Mouse (Mus musculus): ENCODE results near the gene Gm14569.

Gene Gm14569

DNA sequence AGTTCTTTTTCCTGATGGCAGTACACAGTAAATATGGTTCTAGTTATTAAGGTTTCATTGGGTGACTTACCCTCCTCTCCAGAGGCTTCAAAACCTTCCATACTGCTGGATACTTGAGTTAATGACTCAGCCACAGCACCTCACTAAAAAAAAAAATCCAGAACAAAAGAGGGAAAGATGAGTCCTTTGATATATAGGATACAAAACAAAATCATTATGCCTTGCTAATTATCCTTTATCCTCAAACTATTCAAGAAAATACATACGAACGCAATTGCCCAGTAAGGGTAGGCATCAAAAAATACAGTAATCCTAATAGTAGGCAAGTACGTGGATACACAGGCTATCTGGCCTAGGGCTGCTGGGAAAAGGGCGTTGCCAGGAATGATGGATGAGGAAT, at the start of gene Gm14569:
Gene Gm14569 (minus strand): TSS at position 101 of the 400 bp plus-strand sequence.
- DNase-seq, result no peak

DNA sequence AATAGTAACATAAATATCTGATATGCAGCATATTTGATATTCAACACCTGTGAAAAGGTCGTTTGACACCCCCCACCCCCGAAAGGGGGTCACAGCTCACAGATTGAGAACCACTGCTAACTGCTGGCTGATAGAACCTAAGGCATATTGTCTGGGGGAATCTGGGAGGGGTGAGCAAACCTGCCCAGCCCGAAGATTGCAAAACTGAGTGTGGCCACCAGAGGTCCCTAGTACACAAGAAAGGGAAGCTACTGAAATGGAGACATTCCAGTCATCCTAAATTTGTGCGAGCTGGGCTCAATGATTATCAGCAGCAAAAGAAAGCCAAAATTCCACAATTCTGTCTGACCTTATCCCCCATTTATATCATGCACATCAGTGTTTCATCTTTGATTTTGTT, 42.9 kb upstream of the Gm14569 start:
- DNase-seq, result peak; percentile 54 to 61

DNA sequence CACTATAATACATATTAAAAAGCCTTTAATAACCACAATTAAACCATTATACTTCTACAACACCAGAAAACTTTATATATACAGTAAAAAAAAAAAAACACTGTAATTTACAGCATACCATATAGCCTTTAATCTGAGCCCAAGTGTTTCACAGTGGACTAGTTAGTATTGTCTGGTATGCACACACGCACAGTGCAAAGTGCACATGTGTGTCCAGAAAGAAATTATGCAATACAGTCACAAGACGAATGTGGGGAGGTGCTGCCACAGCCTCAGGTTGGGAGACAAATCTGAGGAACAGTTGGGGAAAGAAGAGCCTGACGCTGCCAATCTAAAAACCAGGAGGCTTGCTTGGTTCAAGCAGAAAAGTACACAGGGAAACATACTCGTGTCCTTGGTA, 42.1 kb upstream of the Gm14569 start:
- DNase-seq, result no peak

DNA sequence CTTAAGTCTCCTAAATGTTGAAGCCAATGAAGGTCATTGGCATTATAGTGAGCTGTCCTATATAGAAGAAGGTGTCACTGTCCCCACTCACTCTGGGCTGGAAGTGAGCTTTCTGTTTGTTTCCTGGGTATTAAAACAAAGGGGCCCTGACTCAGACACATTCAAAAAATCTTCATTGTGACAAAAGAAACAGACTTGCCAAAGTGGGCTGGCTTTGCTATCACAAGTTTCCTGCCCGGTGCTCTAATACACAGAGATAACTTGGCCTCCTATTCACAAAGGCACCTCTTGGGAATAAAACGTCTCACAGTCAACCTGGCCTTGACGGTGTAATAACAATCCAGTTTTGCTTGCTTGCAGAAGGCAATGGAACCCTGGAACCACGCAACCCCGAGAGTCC, 38.6 kb upstream of the Gm14569 start:
- DNase-seq, result no peak

DNA sequence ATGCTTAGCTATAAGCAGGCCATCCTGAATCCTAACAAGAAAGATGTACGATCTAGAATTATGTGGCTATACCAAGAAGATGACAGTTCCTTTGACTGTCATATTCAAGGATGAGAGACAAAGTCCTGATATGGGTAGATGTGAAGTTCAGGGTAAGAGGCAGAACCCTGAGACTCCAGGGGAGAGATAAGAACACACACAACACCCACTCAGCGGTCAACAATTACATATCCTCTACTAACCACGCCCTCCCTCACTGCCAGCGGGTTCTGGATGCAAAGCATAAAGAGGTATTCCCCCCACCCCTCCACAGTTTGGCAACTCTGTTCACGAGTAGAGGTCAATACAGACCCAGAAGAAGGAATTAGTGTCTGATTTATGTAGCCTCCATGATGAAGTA, 32.1 kb upstream of the Gm14569 start:
- no peak for DNase-seq

DNA sequence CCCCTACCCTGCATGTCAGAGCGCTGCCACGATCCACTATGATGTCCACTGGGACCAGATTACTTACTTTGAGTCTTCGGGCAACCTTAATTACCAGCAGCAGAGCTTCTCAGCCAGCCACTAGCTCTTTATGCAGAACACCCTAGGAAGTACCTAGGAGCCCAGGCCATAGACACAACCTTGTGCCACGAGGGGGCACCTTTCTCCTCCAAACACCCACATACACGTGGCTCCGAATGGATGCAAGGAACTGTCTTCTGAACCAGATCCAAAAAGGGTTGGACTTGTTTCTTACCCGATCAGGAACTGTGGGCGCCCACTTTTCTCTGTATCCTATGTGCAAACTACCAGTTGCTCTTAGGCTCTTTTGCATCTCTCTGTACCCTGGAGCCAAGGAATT, 22.1 kb upstream of the Gm14569 start:
- DNase-seq, result no peak

DNA sequence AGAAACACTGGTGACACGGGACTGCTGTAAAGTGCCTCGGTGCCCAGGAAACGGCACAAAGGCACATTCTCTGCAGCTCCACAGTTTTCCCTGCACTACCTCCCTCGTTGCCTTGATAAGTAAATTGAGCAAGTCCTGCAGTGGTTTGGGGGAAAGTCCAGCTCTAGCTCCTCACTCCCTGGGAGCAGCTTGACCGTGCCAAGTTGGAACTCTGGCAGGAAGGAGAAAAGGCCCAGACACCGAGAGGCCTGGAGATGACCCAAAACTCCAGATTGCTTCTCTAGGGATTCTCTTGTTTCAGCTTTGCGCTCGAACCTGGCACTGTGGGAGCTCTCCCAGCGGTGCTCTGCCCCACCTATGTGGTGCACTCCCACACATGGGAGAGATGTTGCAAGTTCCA, 21.6 kb upstream of the Gm14569 start:
- no peak for DNase-seq

DNA sequence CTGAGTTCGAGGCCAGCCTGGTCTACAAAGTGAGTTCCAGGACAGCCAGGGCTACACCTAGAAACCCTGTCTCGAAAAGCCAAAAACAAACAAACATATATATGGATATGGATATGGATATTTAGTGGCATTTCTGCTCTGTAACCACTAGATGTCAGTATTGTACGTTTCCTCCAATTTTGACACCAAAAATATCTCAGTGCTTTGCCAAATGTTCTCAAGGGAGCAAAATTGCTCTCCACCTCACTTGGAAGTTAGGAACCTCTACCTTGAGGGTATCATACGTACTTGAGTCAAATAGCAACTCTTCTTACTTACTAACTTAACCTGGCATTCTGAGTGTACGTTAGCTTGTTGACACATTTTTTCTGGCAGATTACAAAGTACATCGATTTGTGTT, 15.2 kb upstream of the Gm14569 start:
- no peak for DNase-seq

DNA sequence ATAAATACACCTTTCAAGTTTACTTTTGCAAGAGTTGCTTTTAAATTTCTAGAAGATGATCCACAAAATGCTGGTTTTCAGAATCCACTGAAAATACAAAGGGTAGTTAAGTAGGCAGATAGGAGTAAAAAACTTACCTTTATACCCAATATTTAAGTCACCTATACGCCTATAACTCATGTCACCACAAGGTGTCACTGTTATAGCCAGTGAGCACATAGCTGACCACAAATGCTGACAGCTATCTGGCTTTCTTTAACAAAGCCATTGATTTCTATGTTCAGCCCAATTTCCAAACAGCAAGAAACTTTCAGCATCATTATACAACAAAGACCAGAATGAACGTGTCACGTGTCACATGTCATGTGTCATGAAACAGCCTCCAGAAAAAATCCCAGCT, 2.1 kb downstream of the Gm14569 start:
- DNase-seq, result no peak

DNA sequence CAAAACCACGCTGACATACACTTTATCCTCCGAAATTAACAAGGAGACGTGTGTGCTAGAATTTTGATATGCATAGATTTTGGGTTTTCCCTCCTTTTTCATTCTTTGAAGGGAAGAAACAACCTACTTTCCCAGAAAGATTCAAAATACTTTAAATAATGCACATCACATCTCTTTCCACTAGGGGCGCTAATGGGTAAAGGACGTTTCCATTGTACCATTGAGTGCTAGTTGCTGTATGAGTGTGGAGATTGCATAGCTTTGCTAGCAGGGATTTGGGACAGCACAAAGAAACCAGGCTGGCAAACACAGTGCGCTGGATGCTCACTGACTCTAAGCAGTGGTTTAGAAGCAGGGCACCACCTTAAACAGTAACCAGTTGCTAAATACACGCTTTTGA, 3.6 kb downstream of the Gm14569 start:
- DNase-seq, result no peak

DNA sequence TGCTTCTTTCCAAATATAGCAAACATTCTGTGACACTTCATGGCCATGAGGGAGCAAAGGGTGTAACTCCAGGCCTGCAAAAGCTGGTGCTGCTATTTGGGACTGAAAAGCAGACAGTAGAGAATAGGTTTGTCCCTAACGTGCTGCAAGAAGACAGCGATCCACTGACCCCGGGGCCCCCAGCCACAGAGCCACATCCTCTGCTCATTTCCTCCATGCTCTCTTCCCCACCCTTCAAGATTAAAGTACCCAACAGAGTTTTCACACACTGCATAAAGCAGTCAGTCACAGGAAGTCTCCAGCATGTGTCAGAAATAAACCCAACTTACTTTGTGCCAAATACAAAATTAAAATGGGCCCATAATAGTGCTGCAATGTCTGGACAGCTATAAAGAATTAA, 16.8 kb downstream of the Gm14569 start:
- peak; percentile 49 to 59 for DNase-seq

DNA sequence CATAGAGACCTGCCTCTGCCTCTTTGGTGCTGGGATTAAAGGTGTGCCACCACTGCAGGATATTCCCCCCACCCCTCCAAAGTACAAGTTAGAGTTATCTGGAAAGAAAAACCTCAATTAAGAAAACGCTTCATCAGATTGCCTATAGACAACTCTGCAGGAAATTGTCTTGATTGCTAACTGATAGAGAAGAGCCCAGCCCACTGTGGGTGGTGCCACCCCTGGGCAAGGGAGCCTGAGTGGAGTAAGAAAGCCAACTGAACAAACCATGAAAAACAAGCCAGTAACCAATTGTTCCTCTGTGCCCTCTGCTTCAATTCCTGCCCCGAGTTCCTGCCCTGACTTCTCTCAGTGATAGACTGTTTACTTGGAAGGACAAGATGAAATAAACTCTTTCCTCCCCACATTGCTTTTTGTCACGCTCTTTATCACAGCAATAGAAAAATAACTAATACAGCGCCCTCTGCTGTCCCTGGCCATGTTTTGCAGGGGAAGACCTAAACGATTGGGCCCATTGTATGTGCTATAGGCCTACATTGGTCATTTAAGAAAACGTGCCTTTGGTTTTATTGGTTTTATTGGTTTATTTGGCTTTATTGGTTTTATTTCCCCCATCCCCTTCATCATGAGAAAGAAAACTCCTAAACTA, 17.4 kb downstream of the Gm14569 start:
- DNase-seq, result peak; percentile 18 to 26

DNA sequence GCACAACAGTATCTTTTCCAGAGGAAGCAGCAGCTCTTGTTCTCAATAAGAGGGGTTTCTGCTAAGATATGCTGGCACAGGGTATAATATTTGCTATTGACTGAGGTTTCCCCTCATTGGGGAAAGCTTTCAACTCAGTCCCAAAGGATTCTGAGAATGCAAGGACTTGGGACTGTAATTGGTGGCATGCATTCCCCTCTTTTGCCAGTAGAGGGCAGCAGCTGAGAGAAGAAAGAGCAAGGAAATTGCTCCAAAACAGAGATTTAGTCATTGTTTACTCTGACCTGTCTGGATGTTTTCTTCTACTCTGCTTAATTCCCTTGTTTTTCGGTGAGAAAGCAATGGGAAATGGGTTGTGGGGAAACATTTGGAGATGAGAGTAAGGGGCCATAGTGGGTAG, 35.6 kb downstream of the Gm14569 start:
- peak; percentile 11 to 16 for DNase-seq

DNA sequence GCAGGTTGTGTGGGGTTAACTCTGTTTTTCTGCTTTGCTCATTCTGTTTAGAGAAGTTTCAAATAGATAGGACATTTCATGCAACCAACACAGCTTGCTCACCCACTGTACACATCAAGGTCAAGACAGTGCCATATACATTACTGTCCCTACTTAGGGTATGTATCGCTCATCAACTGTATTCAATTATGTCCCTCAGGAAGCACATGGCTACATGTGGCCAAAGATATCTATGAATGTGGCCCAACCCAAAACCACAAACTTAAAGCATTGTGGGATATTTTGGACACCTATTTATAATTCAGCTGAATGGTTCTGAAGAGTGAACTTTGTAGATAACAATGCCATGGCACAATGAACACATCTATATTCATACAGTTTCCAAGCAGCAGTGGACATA, 53.7 kb downstream of the Gm14569 start:
- DNase-seq, result no peak

DNA sequence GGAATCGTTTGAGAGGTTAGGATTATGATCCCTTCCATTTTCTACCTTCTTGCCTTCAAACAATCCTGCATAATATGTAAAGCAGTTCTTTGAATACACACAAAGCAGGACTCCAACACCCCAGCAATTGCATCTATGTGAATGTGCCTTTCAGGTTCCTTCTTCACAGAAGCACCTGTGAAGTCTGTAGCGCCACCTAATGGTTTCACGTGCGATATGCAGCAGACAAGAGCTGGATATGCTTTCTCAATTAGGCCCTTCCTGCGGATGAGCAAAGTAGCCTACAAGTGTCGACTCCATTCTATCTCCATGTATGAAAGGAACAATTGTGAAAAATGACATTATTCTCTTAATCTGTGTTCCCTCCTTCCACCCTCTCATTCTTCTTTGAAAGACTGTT, 56.6 kb downstream of the Gm14569 start:
- no peak for DNase-seq

DNA sequence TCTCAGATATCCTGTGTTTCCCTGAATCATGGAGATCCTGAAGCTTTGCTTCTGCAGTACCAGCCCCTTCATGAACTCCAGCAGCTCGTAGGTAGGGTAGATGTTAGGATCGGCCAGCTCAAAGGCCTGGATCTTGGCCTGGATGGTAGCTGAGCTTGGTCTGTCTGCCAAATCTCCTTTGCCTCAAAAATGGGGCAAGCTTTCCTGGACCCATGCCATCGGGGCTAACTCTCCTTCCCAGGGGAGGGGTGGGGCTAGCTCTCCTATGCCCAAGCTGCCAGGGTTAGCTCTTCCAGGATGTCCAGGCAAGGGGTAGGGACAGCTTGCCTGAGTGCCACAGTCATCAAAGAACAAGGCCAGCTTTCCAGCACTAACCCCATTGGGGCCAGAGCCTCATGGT, 72.5 kb downstream of the Gm14569 start:
- no peak for DNase-seq

DNA sequence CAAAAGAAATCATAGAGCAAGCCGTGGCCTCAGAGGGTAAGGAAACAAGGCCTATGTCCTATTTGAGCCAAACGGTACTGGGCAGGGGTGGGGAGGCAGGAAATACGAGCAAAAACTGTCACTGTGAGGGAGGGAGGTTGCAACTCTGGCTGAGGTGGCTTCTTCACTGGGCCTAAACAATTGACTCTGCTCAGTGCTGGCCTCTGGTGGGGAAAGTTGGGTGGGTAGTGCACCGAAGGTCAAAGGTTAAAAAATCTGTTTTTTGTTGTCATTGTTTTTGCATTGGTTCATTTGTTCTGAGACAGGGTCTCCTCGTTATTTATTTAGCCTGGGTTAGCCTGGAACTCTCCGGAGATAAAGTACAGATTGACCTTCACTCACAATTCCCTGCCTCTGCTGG, 89.3 kb downstream of the Gm14569 start:
- DNase-seq, result peak; percentile 29

DNA sequence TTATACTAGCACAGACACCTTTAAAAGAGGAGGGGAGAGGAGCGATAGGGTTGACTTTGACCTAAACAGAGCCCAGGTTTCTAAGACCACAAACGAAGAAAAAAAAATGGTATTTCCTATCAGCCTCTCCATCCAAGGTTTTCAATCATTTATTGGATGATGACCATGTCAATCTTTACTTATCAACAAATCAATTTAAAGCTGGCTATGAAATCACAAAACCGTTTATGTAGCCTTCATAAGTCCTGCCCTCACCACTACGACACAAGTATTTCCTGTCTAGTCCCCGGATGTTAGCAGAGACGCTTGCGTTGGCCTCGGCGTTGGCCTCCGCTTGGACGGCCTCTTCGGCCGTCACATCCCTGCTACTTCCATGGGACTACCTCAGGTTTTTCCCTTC, 90.7 kb downstream of the Gm14569 start, which contains the start of gene Gm6268:
Gene Gm6268 (plus strand): TSS at position 301 of the 400 bp plus-strand sequence.
- no peak for DNase-seq

DNA sequence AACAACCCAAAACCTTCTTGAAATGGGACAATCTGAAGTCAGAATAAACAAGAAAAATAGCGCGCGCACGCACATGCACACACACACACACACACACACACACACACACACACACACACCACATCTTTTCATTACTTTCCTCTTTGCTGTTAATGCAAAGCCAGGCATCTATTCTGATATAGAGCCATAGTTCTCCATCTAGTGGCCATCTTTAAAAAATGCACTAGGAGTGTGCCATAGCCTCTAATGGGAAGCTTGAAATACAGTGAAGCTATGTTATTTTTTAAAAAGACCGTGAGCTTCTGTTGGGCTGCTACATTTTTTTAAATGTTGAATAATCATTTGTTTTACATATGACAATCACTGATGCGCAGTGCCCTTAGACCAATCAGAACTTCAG, 98.4 kb downstream of the Gm14569 start:
- DNase-seq, result no peak

DNA sequence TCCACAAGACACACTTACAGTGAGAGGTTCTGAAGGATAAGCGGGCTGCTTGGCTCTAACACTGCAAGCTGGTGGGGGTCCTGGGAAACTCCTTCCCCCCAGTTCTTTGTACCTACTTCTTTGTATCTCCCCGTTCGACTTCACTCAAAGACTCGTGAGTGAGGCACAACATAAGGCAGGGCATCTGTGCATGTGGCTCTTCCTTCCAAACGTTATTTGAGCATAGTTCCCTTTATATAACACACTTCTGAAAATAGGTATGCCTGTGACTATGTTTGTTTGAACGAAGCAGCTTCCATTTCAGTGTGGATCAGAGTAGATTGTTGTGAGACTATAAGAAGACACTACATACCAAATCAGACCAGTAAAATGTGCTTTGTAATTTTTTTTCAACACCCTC, 99.0 kb downstream of the Gm14569 start:
- no peak for DNase-seq

DNA sequence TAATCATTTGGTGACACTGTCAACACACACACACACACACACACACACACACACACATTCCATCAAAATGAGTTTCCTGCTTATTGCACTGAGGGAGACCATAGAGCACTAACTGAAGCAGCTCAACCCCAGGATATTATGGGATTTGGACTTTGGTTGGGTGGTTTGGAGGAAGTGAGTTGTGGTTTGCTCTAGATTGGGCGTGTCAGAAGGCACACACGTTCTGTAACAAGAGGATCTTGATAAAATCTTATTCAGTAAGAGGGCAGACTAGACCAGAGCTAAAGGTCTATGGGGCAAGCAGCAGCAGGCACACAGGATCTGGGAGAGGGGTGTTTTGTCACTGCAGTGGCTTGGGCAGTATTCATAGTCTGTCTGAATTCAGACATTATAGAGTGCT, 101.1 kb downstream of the Gm14569 start:
- DNase-seq, result no peak

DNA sequence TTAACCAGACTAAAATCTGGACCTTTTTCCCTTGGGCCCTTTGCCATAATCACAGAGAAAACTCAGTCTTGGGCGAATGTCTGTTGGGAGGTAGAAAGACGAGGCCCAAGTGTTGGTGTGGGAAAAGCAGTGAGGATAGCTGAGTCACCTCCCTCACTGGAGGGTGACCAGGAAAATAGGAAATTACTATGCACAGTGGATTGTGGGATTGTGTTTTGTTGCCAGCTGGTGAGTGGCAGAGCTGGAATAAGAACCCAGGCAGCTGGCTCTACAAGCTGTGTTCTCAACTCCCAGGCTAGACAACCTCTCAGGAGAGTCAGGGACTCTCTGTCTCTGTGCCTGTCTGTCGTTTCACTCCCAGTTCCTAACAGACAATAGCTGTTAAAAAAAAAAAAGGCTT, 101.7 kb downstream of the Gm14569 start:
- no peak for DNase-seq

DNA sequence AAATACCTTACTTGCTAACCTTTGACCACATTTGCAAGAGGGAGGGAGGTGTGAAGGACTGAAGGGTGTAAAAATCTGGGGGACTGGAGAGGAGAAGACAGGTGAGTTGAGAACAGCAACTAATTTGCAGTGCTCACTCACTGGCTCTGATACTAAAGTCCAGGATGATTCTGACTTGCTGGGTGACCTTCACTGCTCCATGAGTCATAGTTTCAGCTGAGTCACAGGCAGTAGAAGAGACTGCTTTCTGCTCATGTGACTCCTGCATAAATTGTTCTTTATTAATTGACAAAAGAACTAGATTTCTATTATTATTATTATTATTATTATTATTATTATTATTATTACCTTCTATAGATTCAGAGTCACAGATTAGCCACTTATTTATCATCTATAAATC, 106.3 kb downstream of the Gm14569 start:
- DNase-seq, result no peak

Data from thymus, postnatal 36 days (tissue).